Mouse (Mus musculus): Measurements from ENCODE around the gene Scnn1a. TPM values are rescaled to one million over a fixed set of nuclear protein-coding genes. Genes with fewer than 3 reads are reported as not detected.

Scnn1a gene
- total and polyA plus RNA-seq, 2 experiments from 2014 or later: 0.46 TPM

- Histone ChIP-seq H3K9ac (replicated peaks; ENCODE audit: low read depth, low read length) (no peak overlapping the region), H3K27me3 (ENCODE audit: control insufficient read depth, insufficient read depth, low read length) (peaks cover 2% of the 10 kb centered on the region; the same call in 1 of the 2 replicates), H3K36me3 (replicated peaks; ENCODE audit: control insufficient read depth, insufficient read depth, low read length) (peaks cover 46% of the 10 kb centered on the region), H3K9me3 (replicated peaks; ENCODE audit: control insufficient read depth, low read length) (no peaks in the 10 kb centered on the region), H3K27ac (ENCODE audit: low read depth) (no peak overlapping the region), H3K4me2 (ENCODE audit: low read depth, low read length) (no peak overlapping the region), H3K4me1 (ENCODE audit: control insufficient read depth, insufficient read depth) (peaks cover 30% of the 10 kb centered on the region), H3K4me3 (ENCODE audit: low read depth, low read length) (no peak overlapping the region)
- ATAC-seq (ENCODE audit: insufficient read depth, low read depth) (no peak), DNase-seq (ENCODE audit: low spot score) (no peak)
- TF ChIP-seq EP300 (IDR thresholded peaks at IDR 0.05; ENCODE audit: low read depth): no peak
- no peak for TF ChIP-seq CTCF (IDR thresholded peaks at IDR 0.05; ENCODE audit: low read depth)
- 88% methylated on average over 15 of the region's 15 CpGs for WGBS
Measured at GRCm38 (mm10) chr6:125357334-125357733, 36.9 kb downstream of the Scnn1a start.

GRCm38 (mm10) chr6:125359999-125360398, 39.5 kb downstream of the Scnn1a start:
- no peak for TF ChIP-seq EP300 (IDR thresholded peaks at IDR 0.05; ENCODE audit: low read depth)
- TF ChIP-seq CTCF (IDR thresholded peaks at IDR 0.05; ENCODE audit: low read depth): no peak
- Histone ChIP-seq H3K4me2 (ENCODE audit: low read depth, low read length) (no peak overlapping the region), H3K4me3 (ENCODE audit: low read depth, low read length) (no peak overlapping the region), H3K9ac (replicated peaks; ENCODE audit: low read depth, low read length) (no peak overlapping the region), H3K4me1 (ENCODE audit: control insufficient read depth, insufficient read depth) (peaks cover 13% of the 10 kb centered on the region), H3K27ac (ENCODE audit: low read depth) (no peak overlapping the region), H3K27me3 (ENCODE audit: control insufficient read depth, insufficient read depth, low read length) (peaks cover 23% of the 10 kb centered on the region), H3K36me3 (replicated peaks; ENCODE audit: control insufficient read depth, insufficient read depth, low read length) (peaks cover 46% of the 10 kb centered on the region), H3K9me3 (replicated peaks; ENCODE audit: control insufficient read depth, low read length) (no peaks in the 10 kb centered on the region)
- DNase-seq (ENCODE audit: low spot score) (no peak), ATAC-seq (ENCODE audit: insufficient read depth, low read depth) (no peak)
- 45% methylated on average over 9 of the region's 9 CpGs for WGBS

GRCm38 (mm10) chr6:125360846-125361245, 40.4 kb downstream of the Scnn1a start:
- ATAC-seq (ENCODE audit: insufficient read depth, low read depth) (no peak), DNase-seq (ENCODE audit: low spot score) (no peak)
- Histone ChIP-seq H3K4me2 (ENCODE audit: low read depth, low read length) (no peak overlapping the region), H3K4me1 (ENCODE audit: control insufficient read depth, insufficient read depth) (peaks cover 5% of the 10 kb centered on the region), H3K27ac (ENCODE audit: low read depth) (no peak overlapping the region), H3K9ac (replicated peaks; ENCODE audit: low read depth, low read length) (no peak overlapping the region), H3K9me3 (replicated peaks; ENCODE audit: control insufficient read depth, low read length) (no peaks in the 10 kb centered on the region; the same call in 1 of the 2 replicates), H3K36me3 (replicated peaks; ENCODE audit: control insufficient read depth, insufficient read depth, low read length) (peaks cover 46% of the 10 kb centered on the region), H3K4me3 (ENCODE audit: low read depth, low read length) (no peak overlapping the region), H3K27me3 (ENCODE audit: control insufficient read depth, insufficient read depth, low read length) (peaks cover 24% of the 10 kb centered on the region)
- no peak for TF ChIP-seq CTCF (IDR thresholded peaks at IDR 0.05; ENCODE audit: low read depth)
- 81% methylated on average over 9 of the region's 9 CpGs for WGBS

GRCm38 (mm10) chr6:125361467-125362291, 41.2 kb downstream of the Scnn1a start:
- WGBS: 50% methylated on average over 38 of the region's 38 CpGs
- TF ChIP-seq CTCF (IDR thresholded peaks at IDR 0.05; ENCODE audit: low read depth): peak; percentile 48
- no peak for TF ChIP-seq EP300 (IDR thresholded peaks at IDR 0.05; ENCODE audit: low read depth)
- no peak overlapping the region for H3K4me2 ChIP-seq (ENCODE audit: low read depth, low read length)
- H3K9ac ChIP-seq (replicated peaks; ENCODE audit: low read depth, low read length): no peak overlapping the region
- H3K4me3 ChIP-seq (ENCODE audit: low read depth, low read length): no peak overlapping the region
- H3K4me1 ChIP-seq (ENCODE audit: control insufficient read depth, insufficient read depth): no peaks in the 10 kb centered on the region
- no peaks in the 10 kb centered on the region; the same call in 1 of the 2 replicates for H3K9me3 ChIP-seq (replicated peaks; ENCODE audit: control insufficient read depth, low read length)
- DNase-seq (ENCODE audit: low spot score) (no peak), ATAC-seq (ENCODE audit: insufficient read depth, low read depth) (peak; percentile 36; the same call in 1 of the 2 replicates)
- no peak overlapping the region for H3K27ac ChIP-seq (ENCODE audit: low read depth)
- peaks cover 46% of the 10 kb centered on the region for H3K36me3 ChIP-seq (replicated peaks; ENCODE audit: control insufficient read depth, insufficient read depth, low read length)
- H3K27me3 ChIP-seq (ENCODE audit: control insufficient read depth, insufficient read depth, low read length): peaks cover 24% of the 10 kb centered on the region

GRCm38 (mm10) chr6:125363021-125363420, 42.6 kb downstream of the Scnn1a start:
- Histone ChIP-seq H3K4me3 (ENCODE audit: low read depth, low read length) (no peak overlapping the region), H3K9me3 (replicated peaks; ENCODE audit: control insufficient read depth, low read length) (no peaks in the 10 kb centered on the region; the same call in 1 of the 2 replicates), H3K4me2 (ENCODE audit: low read depth, low read length) (no peak overlapping the region), H3K36me3 (replicated peaks; ENCODE audit: control insufficient read depth, insufficient read depth, low read length) (peaks cover 34% of the 10 kb centered on the region), H3K27ac (ENCODE audit: low read depth) (no peak overlapping the region), H3K27me3 (ENCODE audit: control insufficient read depth, insufficient read depth, low read length) (peaks cover 24% of the 10 kb centered on the region), H3K9ac (replicated peaks; ENCODE audit: low read depth, low read length) (no peak overlapping the region), H3K4me1 (ENCODE audit: control insufficient read depth, insufficient read depth) (no peaks in the 10 kb centered on the region)
- WGBS: 32% methylated on average over 15 of the region's 15 CpGs
- DNase-seq (ENCODE audit: low spot score) (no peak), ATAC-seq (ENCODE audit: insufficient read depth, low read depth) (no peak)
- TF ChIP-seq EP300 (IDR thresholded peaks at IDR 0.05; ENCODE audit: low read depth) (no peak), CTCF (IDR thresholded peaks at IDR 0.05; ENCODE audit: low read depth) (no peak)

All from heart, postnatal 0 days (tissue).